Mouse (Mus musculus) liver, embryonic 14.5 days (tissue): ENCODE results near the gene Cdk13.

Experiments
- CTCF ChIP-seq: IDR thresholded peaks from 2 replicates; pipeline ENCODE4 v1.5.1; 2016; ENCODE audit warnings: antibody characterized with exemption, low read depth, control low read depth
- EP300 ChIP-seq: IDR thresholded peaks from 2 replicates; pipeline ENCODE4 v1.6.1; 2016; ENCODE audit warnings: antibody characterized with exemption, low read depth

DNA sequence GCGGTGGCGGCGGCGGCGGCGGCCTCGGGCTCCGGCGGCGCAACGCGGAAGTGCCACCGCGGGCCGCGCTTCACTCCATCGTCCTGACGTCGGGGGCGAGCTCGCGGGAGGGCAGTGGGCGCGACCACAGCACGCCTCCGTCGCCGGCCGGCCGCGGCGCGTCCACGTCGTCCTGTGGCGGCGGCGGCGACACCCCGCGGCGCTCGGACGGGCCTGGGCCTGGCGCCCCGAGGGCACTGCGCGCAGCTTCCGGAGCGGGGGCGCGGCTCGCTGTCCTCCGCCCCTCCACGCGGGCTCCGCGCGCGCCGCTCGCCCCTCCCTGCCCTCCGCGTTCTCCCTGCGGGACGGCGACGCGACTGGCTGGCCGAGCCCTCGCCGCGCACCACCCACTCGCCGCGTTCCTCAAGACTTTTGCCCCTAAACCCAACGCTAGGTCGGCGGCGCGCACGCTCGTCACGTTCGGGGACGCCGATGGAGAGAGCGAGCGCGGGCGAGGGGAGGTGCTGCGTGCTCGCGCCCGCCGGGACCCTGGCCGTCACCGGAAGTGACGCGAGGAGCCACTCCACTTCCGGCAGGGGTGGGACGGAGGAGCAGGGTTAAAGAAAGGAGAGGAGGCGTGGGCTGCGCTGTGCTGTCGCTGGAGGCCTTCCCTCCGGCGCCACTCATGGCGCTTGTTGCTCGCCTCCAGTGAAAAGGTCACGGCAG lies at the start of gene Cdk13:
- TF ChIP-seq EP300: no peak
- TF ChIP-seq CTCF: peak; percentile 28; the same call in 1 of the 2 replicates
